Mouse (Mus musculus): ENCODE measurements around the gene Eif4a2. TPM values are rescaled to one million over a fixed set of nuclear protein-coding genes. Genes with fewer than 3 reads are reported as not detected.

The Eif4a2 gene
- polyA plus RNA-seq, 1 experiment from 2014 or later = 340 TPM

DNA sequence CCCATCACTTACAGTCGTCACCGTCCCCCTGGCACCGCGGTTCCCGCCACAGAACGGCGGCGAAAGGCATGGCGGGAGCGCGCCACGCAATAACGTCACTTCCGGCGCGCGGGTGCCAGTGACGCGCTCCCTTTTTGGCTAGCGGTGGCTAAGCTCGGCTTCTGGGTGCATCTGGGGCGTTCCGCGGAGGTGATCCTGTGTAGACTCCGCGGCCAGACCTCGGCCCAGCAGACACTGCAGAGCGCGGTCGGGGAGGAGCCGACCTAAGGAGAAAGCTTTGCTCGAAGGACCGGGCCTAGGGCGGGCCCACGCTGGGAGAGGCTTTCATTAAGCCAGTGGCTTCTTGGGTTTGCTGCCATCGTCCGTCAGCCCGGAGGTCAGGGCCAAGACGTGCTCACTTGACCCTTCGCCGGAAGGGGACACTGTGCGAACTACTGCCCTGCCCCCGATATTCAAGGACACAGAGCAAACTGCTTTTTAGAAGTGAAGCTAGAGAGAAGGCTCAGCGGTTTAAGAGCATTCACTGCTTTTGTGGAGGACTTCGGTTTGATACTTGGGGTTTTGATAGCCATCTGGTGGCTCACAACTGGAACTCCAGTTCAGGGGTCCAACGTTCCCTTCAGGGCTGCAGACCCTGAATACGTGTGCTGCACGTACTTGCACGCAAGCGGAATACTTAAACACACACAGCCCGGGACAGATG is 20.6 kb downstream of the Eif4a2 start, which contains the start of gene Rfc4:
Rfc4 (minus strand) TSS at position 65 of the 703 bp plus-strand sequence.
- H3K4me3 ChIP-seq (ENCODE audit: low read depth, low read length) = peak within 1 kb of the TSS; percentile 73
- H3K36me3 ChIP-seq (ENCODE audit: control insufficient read depth, insufficient read depth, low read length) = peaks cover 7% of the 10 kb centered on the region
- peaks cover 6% of the 10 kb centered on the region; the same call in 1 of the 2 replicates for H3K4me1 ChIP-seq (ENCODE audit: control insufficient read depth, insufficient read depth, low read length)
- H3K27ac ChIP-seq (ENCODE audit: low read depth, low read length) = peak within 1 kb of the TSS; percentile 95
- WGBS = under 1% methylated on average over 51 of the region's 51 CpGs
- H3K27me3 ChIP-seq (replicated peaks; ENCODE audit: control insufficient read depth, insufficient read depth, low read length) = no peaks in the 10 kb centered on the region
- ATAC-seq = peak; percentile 97
- peak within 1 kb of the TSS; percentile 91 for H3K4me2 ChIP-seq (ENCODE audit: low read length)
- no peaks in the 10 kb centered on the region for H3K9me3 ChIP-seq (replicated peaks; ENCODE audit: control insufficient read depth, low read length)
- DNase-seq (ENCODE audit: low spot score) = peak; percentile 94
- H3K9ac ChIP-seq (ENCODE audit: low read length) = peak within 1 kb of the TSS; percentile 92

DNA sequence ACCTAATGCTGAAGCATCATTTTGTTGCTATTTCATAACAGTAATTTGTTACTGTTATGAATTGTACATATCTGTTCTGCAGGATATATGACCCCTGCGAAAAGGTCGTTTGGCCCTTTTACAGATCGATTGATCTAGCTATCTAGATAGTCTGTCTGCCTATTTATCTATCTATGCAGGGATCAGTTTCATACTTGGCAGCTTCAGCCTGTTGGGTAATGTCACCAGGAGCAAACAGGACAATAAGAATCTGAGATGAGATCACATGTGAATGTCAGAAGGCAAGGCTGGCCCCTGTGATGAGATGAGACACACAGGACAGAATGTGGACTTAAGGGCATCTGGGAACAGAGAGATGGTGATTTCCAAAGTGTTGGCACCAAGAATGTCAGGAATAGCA is 23.1 kb downstream of the Eif4a2 start:
- Histone ChIP-seq H3K9me3 (replicated peaks; ENCODE audit: control insufficient read depth, low read length) (no peaks in the 10 kb centered on the region), H3K4me2 (ENCODE audit: low read length) (no peak overlapping the region), H3K36me3 (ENCODE audit: control insufficient read depth, insufficient read depth, low read length) (no peaks in the 10 kb centered on the region), H3K27ac (ENCODE audit: low read depth, low read length) (no peak overlapping the region), H3K4me3 (ENCODE audit: low read depth, low read length) (no peak overlapping the region), H3K27me3 (replicated peaks; ENCODE audit: control insufficient read depth, insufficient read depth, low read length) (no peaks in the 10 kb centered on the region), H3K9ac (ENCODE audit: low read length) (no peak overlapping the region), H3K4me1 (ENCODE audit: control insufficient read depth, insufficient read depth, low read length) (peaks cover 6% of the 10 kb centered on the region; the same call in 1 of the 2 replicates)
- ATAC-seq = no peak
- 90% methylated on average over 3 of the region's 3 CpGs for WGBS
- DNase-seq (ENCODE audit: low spot score) = no peak

DNA sequence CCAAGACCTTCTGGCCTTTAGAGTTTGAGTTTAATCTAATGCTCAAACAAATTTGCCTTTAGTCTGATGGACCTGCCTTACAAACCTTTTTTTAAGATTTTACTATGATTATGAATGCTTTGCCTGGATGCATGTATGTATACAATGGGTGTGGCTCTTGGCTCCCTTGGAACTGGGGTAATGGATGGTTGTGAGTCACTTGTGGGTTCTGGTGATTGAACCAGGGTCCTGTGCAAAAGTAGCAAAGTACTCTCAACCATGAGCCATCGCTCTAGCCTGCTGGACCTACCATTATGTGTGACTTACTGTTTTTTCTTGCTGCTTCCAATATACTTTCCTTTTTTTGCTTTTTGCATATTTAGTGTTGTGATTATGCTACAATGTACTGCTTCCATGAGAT is 25.1 kb downstream of the Eif4a2 start:
- no peak overlapping the region for H3K9ac ChIP-seq (ENCODE audit: low read length)
- no peak overlapping the region for H3K4me3 ChIP-seq (ENCODE audit: low read depth, low read length)
- ATAC-seq (no peak), DNase-seq (ENCODE audit: low spot score) (no peak)
- no peak overlapping the region for H3K4me2 ChIP-seq (ENCODE audit: low read length)
- WGBS = 91% methylated on average over 1 of the region's 1 CpGs
- H3K9me3 ChIP-seq (replicated peaks; ENCODE audit: control insufficient read depth, low read length) = no peaks in the 10 kb centered on the region
- no peaks in the 10 kb centered on the region for H3K27me3 ChIP-seq (replicated peaks; ENCODE audit: control insufficient read depth, insufficient read depth, low read length)
- no peak overlapping the region for H3K27ac ChIP-seq (ENCODE audit: low read depth, low read length)
- H3K4me1 ChIP-seq (ENCODE audit: control insufficient read depth, insufficient read depth, low read length) = no peaks in the 10 kb centered on the region
- no peaks in the 10 kb centered on the region for H3K36me3 ChIP-seq (ENCODE audit: control insufficient read depth, insufficient read depth, low read length)

DNA sequence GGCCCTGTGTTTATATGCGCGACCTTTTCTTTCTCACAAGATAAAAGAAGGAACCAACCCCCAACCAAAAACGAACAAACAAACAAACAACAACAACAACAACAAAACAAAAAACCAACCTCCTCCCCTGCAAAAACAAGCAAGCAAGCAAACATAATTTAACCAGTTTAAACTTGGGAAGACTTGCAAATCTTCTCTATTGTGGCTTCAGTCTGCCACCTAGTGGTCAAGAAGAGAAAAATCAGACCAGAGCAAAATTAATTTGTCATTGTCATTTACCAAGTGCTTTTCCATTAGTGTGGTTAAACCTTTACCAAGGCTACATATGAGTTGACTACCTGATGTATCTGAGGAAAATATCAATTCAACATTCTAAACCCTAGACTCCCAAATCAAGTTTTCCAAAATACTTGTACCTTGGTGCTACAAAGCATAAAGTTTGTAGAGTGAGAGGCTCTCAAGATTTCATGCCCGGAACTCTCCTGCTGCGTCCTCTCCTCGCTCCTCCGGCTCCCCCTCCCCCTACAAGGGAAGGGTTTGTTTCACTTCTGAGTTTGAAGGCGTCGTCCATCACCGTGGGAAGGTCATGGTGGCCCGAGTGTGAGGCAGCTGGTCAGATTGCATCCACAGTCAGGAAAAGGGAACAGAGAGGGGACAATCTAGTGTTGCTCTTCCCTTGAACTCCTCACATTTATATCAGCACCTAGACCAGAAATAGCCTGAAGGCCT is 28.3 kb downstream of the Eif4a2 start:
- ATAC-seq = 0 out of 2 replicates have a peak, but pooled peaks have one; percentile 32
- no peaks in the 10 kb centered on the region for H3K9me3 ChIP-seq (replicated peaks; ENCODE audit: control insufficient read depth, low read length)
- H3K9ac ChIP-seq (ENCODE audit: low read length) = no peak overlapping the region
- H3K4me2 ChIP-seq (ENCODE audit: low read length) = no peak overlapping the region
- no peaks in the 10 kb centered on the region for H3K4me1 ChIP-seq (ENCODE audit: control insufficient read depth, insufficient read depth, low read length)
- 24% methylated on average over 11 of the region's 11 CpGs for WGBS
- no peaks in the 10 kb centered on the region for H3K36me3 ChIP-seq (ENCODE audit: control insufficient read depth, insufficient read depth, low read length)
- DNase-seq (ENCODE audit: low spot score) = peak; percentile 79
- no peak overlapping the region for H3K27ac ChIP-seq (ENCODE audit: low read depth, low read length)
- H3K4me3 ChIP-seq (ENCODE audit: low read depth, low read length) = no peak overlapping the region
- no peaks in the 10 kb centered on the region for H3K27me3 ChIP-seq (replicated peaks; ENCODE audit: control insufficient read depth, insufficient read depth, low read length)

DNA sequence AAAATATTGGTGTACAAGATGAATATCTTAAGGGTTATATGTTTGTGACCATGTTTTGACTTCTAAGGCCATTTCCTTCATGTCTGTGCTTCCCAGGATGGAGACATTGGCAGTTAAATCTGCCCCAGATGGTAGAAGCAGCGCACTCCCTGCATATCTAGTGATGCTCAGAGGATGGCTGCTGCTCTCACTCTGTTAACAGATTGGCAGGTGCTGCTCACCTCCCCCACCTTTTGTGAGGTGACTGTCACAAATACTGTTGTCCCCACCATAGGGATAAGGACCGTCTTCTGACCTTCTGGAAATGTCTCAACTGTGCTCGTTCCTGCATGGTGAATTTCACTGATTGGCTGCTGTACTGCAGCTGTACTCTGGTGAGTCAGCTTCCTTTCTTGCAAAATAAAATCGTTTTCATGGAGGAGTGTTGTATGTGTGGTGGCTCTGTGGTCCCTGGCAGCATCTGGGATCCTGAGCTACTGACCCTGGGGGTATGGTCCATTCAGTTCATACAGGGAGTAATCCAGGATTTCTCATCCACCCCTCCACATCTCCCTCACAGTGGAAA is 29.2 kb downstream of the Eif4a2 start:
- no peak for DNase-seq (ENCODE audit: low spot score)
- no peaks in the 10 kb centered on the region for H3K4me1 ChIP-seq (ENCODE audit: control insufficient read depth, insufficient read depth, low read length)
- no peaks in the 10 kb centered on the region for H3K36me3 ChIP-seq (ENCODE audit: control insufficient read depth, insufficient read depth, low read length)
- no peak overlapping the region for H3K9ac ChIP-seq (ENCODE audit: low read length)
- no peak overlapping the region for H3K4me3 ChIP-seq (ENCODE audit: low read depth, low read length)
- H3K27ac ChIP-seq (ENCODE audit: low read depth, low read length) = no peak overlapping the region
- WGBS = 74% methylated on average over 4 of the region's 4 CpGs
- no peak for ATAC-seq
- no peak overlapping the region for H3K4me2 ChIP-seq (ENCODE audit: low read length)
- H3K27me3 ChIP-seq (replicated peaks; ENCODE audit: control insufficient read depth, insufficient read depth, low read length) = no peaks in the 10 kb centered on the region
- H3K9me3 ChIP-seq (replicated peaks; ENCODE audit: control insufficient read depth, low read length) = no peaks in the 10 kb centered on the region

DNA sequence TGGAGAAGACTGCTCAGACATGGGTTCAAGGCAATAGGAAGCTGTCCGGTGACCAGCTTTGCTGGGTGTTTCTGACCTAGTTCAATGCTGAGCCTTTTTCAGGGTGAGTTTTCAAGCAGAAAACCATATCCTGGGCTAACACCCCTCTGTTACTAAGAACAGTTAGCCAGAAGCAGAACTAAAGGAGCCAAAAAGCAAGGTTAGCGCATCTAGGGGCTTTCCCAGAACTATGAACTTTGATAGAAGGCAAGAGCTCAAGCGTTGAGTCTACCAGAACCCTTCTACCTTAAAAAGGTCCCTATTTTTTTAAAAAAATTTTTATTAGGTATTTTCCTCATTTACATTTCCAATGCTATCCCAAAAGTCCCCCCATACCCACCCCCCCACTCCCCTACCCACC is 33.7 kb downstream of the Eif4a2 start:
- no peaks in the 10 kb centered on the region for H3K4me1 ChIP-seq (ENCODE audit: control insufficient read depth, insufficient read depth, low read length)
- no peak for ATAC-seq

DNA sequence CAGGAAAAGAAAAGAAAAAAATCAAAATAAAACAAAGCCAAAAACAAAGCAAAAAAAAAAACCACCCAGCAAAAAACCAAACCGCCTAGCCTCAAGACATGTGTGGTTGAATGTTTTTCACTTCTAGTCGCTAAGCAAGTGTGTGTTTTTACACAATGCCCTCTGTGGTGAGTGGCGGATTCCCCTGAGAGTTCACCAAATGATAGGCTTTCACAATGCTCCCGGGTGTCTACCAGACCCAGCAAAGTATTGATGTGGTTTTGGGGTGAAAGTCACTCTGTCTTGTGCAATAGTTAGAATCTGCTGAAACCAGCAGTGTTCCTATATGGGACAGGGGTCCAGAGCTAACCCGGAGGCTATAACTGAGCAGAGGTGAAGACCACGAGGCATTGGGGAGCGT is 37.1 kb downstream of the Eif4a2 start:
- no peak for ATAC-seq
- Histone ChIP-seq H3K4me1 (ENCODE audit: control insufficient read depth, insufficient read depth, low read length) (no peaks in the 10 kb centered on the region), H3K9me3 (replicated peaks; ENCODE audit: control insufficient read depth, low read length) (no peaks in the 10 kb centered on the region), H3K27ac (ENCODE audit: low read depth, low read length) (no peak overlapping the region), H3K4me3 (ENCODE audit: low read depth, low read length) (no peak overlapping the region), H3K27me3 (replicated peaks; ENCODE audit: control insufficient read depth, insufficient read depth, low read length) (no peaks in the 10 kb centered on the region), H3K4me2 (ENCODE audit: low read length) (no peak overlapping the region), H3K9ac (ENCODE audit: low read length) (no peak overlapping the region), H3K36me3 (ENCODE audit: control insufficient read depth, insufficient read depth, low read length) (no peaks in the 10 kb centered on the region)
- DNase-seq (ENCODE audit: low spot score) = no peak
- WGBS = 87% methylated on average over 7 of the region's 7 CpGs

More for the DNA sequence above, 33.7 kb downstream of the Eif4a2 start:
- H3K27ac ChIP-seq (ENCODE audit: low read depth, low read length) = no peak overlapping the region
- no peak overlapping the region for H3K4me2 ChIP-seq (ENCODE audit: low read length)
- no peak for DNase-seq (ENCODE audit: low spot score)
- H3K36me3 ChIP-seq (ENCODE audit: control insufficient read depth, insufficient read depth, low read length) = no peaks in the 10 kb centered on the region
- 92% methylated on average over 3 of the region's 3 CpGs for WGBS
- no peak overlapping the region for H3K4me3 ChIP-seq (ENCODE audit: low read depth, low read length)
- H3K27me3 ChIP-seq (replicated peaks; ENCODE audit: control insufficient read depth, insufficient read depth, low read length) = no peaks in the 10 kb centered on the region
- no peak overlapping the region for H3K9ac ChIP-seq (ENCODE audit: low read length)
- no peaks in the 10 kb centered on the region for H3K9me3 ChIP-seq (replicated peaks; ENCODE audit: control insufficient read depth, low read length)

DNA sequence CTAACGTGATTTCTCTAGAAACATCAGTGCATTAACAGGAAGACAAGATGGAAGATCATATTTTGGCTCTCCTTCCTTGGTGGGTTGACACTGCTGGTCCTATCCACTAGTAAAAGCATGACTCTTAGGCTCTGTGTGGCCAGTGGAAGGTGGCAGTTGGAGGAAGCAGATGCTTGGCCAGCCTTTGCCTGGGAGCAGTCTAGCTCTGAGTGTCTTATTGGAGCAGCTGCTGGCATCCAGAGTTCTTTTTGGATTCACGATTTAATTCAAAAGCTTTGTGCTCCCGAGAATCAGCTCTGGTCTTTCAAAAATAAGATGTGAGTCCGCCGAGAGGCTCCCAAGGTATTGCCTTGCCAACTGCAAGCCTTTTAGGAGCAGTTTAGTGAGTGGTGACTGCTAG is 38.0 kb downstream of the Eif4a2 start:
- 67% methylated on average over 5 of the region's 5 CpGs for WGBS
- Histone ChIP-seq H3K4me3 (ENCODE audit: low read depth, low read length) (no peak overlapping the region), H3K9ac (ENCODE audit: low read length) (no peak overlapping the region), H3K27me3 (replicated peaks; ENCODE audit: control insufficient read depth, insufficient read depth, low read length) (no peaks in the 10 kb centered on the region), H3K4me2 (ENCODE audit: low read length) (no peak overlapping the region), H3K36me3 (ENCODE audit: control insufficient read depth, insufficient read depth, low read length) (no peaks in the 10 kb centered on the region), H3K27ac (ENCODE audit: low read depth, low read length) (no peak overlapping the region), H3K9me3 (replicated peaks; ENCODE audit: control insufficient read depth, low read length) (no peaks in the 10 kb centered on the region), H3K4me1 (ENCODE audit: control insufficient read depth, insufficient read depth, low read length) (no peaks in the 10 kb centered on the region)
- DNase-seq (ENCODE audit: low spot score) (no peak), ATAC-seq (no peak)

DNA sequence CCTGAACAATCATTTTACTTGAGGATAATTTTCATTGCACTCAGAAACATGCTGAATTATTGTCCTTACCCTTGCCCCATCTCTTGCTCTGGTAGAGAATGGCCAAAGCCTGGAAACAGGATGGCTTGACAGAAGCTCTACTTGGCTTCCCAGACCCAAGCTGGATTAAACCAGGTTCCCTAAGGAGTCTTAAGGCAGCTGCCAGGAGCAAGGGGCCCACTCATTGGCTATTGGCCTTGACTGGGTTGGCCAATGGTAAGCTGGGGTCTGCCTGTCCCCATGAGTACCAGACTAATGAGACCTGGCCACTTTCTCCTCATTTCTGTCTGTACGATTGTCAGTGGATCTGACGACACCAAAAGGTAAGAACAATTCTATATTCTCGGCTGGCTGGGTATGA is 39.0 kb downstream of the Eif4a2 start, which contains the start of gene Adipoq:
Adipoq (plus strand) TSS at position 257 of the 400 bp plus-strand sequence.
- Histone ChIP-seq H3K36me3 (ENCODE audit: control insufficient read depth, insufficient read depth, low read length) (no peaks in the 10 kb centered on the region), H3K27ac (ENCODE audit: low read depth, low read length) (no peak within 1 kb of the TSS), H3K4me3 (ENCODE audit: low read depth, low read length) (no peak within 1 kb of the TSS), H3K9ac (ENCODE audit: low read length) (no peak within 1 kb of the TSS), H3K27me3 (replicated peaks; ENCODE audit: control insufficient read depth, insufficient read depth, low read length) (no peaks in the 10 kb centered on the region), H3K4me1 (ENCODE audit: control insufficient read depth, insufficient read depth, low read length) (no peaks in the 10 kb centered on the region), H3K4me2 (ENCODE audit: low read length) (no peak within 1 kb of the TSS), H3K9me3 (replicated peaks; ENCODE audit: control insufficient read depth, low read length) (no peaks in the 10 kb centered on the region)
- WGBS = 87% methylated on average over 3 of the region's 3 CpGs
- ATAC-seq (no peak), DNase-seq (ENCODE audit: low spot score) (no peak)

Measured in forebrain, embryonic 14.5 days (tissue).